Mouse (Mus musculus) lung, embryonic 14.5 days (tissue): Measurements from ENCODE around the gene Rpl38. TPM values are rescaled to one million over a fixed set of nuclear protein-coding genes. Genes with fewer than 3 reads are reported as not detected.
"Not testable (repeated sequence)": the region's sequence is repeated elsewhere in the genome, so short reads cannot be mapped to it uniquely, and the experiment has no call there.

Source experiments
- ATAC-seq: fragments of 200-750 bp; cut with Nextera tagmentation; 2 replicates; pipeline ENCODE4 v1.8.0; 2017; ENCODE audit warnings: mild to moderate bottlenecking, moderate TSS enrichment, moderate library complexity; ENCODE audit not compliant: insufficient read depth
- DNase-seq: peaks from one replicate; pipeline ENCODE4 v3.0.0-alpha.2; 2015
- H3K27ac ChIP-seq: fragments of 300-500 bp; sonication (generic); 2 replicates; pipeline ENCODE4 v1.5.1; 2014; ENCODE audit warnings: low read depth, mild to moderate bottlenecking, moderate library complexity
- H3K27me3 ChIP-seq: fragments of 300-500 bp; sonication (generic); 2 replicates; pipeline ENCODE4 v1.6.1; 2014; ENCODE audit warnings: low read length, control low read depth; ENCODE audit not compliant: insufficient read depth
- H3K36me3 ChIP-seq: fragments of 300-500 bp; sonication (generic); 2 replicates; pipeline ENCODE4 v1.6.1; 2014; ENCODE audit warnings: control low read depth; ENCODE audit not compliant: insufficient read depth
- H3K4me1 ChIP-seq: fragments of 300-500 bp; sonication (generic); 2 replicates; pipeline ENCODE4 v1.6.1; 2014; ENCODE audit warnings: antibody characterized with exemption, control low read depth; ENCODE audit not compliant: insufficient read depth
- H3K4me2 ChIP-seq: fragments of 300-500 bp; sonication (generic); 2 replicates; pipeline ENCODE4 v1.6.1; 2014; ENCODE audit warnings: mild to moderate bottlenecking
- H3K4me3 ChIP-seq: fragments of 300-500 bp; sonication (generic); 2 replicates; pipeline ENCODE4 v1.5.1; 2014; ENCODE audit warnings: low read depth, low read length
- H3K9ac ChIP-seq: fragments of 300-500 bp; sonication (generic); 2 replicates; pipeline ENCODE4 v1.6.1; 2014
- H3K9me3 ChIP-seq: fragments of 300-500 bp; sonication (generic); 2 replicates; pipeline ENCODE4 v1.6.1; 2016; ENCODE audit warnings: low read depth, low read length, control low read depth
- CTCF ChIP-seq: IDR thresholded peaks from 2 replicates; pipeline ENCODE4 v1.5.1; 2016; ENCODE audit warnings: antibody characterized with exemption, low read depth
- WGBS: fragments of 180-500 bp; shearing (Covaris S2); extraction: QIAGEN DNeasy Blood & Tissue Kit; methylation state at CpG from one replicate; pipeline ENCODE4 v1.1.7; 2014; 5-methylcytosine and 5-hydroxymethylcytosine counted together
- polyA plus RNA-seq: library from polyadenylated mRNA; unstranded; fragments of >200 nt; fragmentation: Nextera tagmentation; extraction: Ambion mirVana; gene quantifications from 2 replicates; pipeline ENCODE4 v1.2.1, GENCODE M21; 2014

Gene Rpl38
- polyA plus RNA-seq, 1 experiment from 2014 or later: 978 TPM

DNA sequence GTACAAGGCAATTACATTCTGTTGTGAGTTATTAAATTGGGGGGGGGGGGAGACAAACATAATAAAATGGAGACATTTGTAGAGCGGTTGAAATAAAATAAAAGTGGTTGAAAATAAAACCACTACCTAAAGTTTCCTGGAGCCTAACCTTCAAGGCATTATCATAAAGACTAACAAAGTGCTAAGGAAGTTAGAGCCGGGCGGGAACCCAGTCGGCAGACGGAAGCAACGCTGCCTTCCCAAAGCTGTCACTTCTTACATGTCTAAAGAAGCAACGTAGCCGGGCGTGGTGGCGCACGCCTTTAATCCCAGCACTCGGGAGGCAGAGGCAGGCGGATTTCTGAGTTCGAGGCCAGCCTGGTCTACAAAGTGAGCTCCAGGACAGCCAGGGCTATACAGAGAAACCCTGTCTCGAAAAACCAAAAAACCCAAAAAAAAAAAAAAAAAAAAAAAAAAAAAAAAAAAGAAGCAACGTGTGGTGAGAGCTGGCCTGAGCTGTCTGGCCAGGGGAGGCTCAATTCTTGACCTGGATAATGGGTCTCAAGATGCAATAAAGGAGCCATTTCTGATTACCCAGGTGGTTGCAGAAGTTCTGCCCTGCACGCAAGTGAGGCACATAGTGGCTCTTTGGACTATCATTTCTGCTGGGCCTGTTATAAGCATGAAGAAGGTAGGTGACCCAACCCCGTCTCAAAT, 940 bp upstream of the Rpl38 start:
- Histone ChIP-seq H3K27me3 (peaks cover 4% of the 10 kb centered on the region; the same call in 1 of the 2 replicates), H3K27ac (no peak overlapping the region), H3K4me3 (no peak overlapping the region), H3K4me2 (no peak overlapping the region), H3K4me1 (peaks cover 12% of the 10 kb centered on the region; the same call in 1 of the 2 replicates), H3K36me3 (peaks cover 32% of the 10 kb centered on the region), H3K9ac (no peak overlapping the region), H3K9me3 (no peaks in the 10 kb centered on the region)
- WGBS: 35% methylated on average over 15 of the region's 18 CpGs
- TF ChIP-seq CTCF: no peak
- DNase-seq (no peak), ATAC-seq (no peak)

DNA sequence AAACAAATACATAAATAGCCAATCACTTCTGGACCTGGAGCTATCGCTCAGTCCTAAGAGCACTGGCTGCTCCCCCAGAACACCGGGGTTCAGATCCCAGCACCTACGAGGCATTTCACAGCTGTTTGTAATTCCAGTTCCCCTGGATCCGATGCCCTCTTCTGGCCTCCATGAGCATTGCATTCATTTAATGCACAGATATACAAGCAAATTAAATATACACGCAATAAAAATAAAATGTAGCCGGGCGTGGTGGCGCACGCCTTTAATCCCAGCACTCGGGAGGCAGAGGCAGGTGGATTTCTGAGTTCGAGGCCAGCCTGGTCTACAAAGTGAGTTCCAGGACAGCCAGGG, 415 bp upstream of the Rpl38 start:
- Histone ChIP-seq H3K4me1 (peaks cover 12% of the 10 kb centered on the region; the same call in 1 of the 2 replicates), H3K36me3 (peaks cover 37% of the 10 kb centered on the region)
- not testable (repeated sequence) for H3K4me2 ChIP-seq, H3K9ac ChIP-seq, H3K27ac ChIP-seq, H3K9me3 ChIP-seq, H3K4me3 ChIP-seq, H3K27me3 ChIP-seq
- DNase-seq (peak; percentile 59), ATAC-seq (peak; percentile 18; the same call in 1 of the 2 replicates)
- peak; percentile 42 for TF ChIP-seq CTCF
- WGBS: 23% methylated on average over 11 of the region's 11 CpGs

DNA sequence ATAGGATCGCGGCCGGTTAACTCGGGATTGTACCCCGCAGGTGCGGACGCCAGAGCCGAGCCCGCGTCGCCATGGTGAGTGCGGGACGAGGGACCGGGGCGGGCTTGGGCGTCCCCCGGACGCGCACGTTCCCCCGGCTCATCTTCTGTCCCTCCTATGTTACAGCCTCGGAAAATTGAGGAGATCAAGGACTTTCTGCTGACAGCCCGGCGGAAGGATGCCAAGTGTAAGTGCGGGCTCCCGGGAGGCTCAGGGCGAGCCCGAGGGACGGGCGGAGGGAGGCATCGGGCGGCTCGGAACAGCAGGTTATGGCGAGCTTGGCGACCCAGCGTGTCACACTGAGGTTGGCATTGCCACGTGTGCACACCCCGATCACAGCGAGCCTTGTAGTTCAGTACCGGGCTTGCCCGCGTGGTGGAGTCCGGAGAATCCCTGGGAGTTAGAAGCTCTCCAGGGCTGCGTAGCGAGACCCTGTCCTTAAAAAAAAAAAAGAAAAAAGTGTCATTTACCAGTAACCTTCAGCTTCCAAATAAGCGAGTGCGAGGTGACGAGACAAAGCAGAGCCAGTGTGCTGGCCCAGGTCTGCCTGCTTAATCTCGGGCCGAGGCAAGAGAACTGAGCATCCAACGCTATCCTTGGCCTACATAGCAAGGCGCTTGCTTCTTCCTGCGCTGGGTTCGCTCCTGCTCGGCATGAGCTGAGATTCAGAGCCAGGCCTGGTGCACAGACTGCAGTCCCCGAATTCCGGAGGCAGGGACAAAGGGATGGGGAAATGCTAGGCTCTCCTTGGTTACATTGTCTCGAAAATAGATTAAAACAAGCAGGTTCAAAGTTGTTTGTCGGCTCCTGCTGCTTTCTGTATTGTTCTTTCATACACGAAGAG, 658 bp downstream of the Rpl38 start:
- peak; percentile 72 for ATAC-seq

DNA sequence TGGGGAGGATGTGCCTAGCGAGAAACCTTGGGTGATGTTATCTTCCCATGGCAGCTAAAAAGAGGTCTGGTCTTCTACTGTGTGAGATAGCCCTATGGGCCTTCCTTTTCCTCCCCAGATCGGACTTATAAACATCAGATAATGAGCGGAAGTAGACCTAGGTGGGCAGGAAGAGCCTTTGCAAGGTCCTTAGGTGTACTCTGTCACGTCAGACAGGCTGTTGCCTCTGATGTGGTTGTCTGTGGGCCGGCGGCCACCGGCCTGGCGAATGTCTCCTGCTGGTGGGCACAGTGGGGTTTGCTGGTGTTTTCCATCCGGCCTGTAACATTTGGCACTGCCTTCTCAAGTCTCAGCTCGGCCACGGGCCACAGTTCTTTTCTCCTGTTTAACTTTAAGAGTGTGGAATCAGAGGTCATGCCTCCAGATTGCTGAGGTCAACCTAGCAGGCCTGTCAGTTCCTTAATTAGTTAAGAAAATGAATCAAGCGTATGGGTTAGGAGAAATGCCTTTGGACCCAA, 1.4 kb downstream of the Rpl38 start:
- Histone ChIP-seq H3K27ac (peak overlapping the region; percentile 94), H3K27me3 (peaks cover 4% of the 10 kb centered on the region; the same call in 1 of the 2 replicates), H3K4me3 (peak overlapping the region; percentile 89), H3K4me1 (peaks cover 12% of the 10 kb centered on the region; the same call in 1 of the 2 replicates), H3K9ac (peak overlapping the region; percentile 91), H3K4me2 (peak overlapping the region; percentile 98), H3K9me3 (no peaks in the 10 kb centered on the region), H3K36me3 (peaks cover 46% of the 10 kb centered on the region)
- TF ChIP-seq CTCF: no peak
- DNase-seq: no peak
- ATAC-seq: no peak
- 16% methylated on average over 12 of the region's 12 CpGs for WGBS

More for the DNA sequence above, 658 bp downstream of the Rpl38 start:
- WGBS: under 1% methylated on average over 60 of the region's 60 CpGs
- peak; percentile 91 for DNase-seq
- no peaks in the 10 kb centered on the region for H3K9me3 ChIP-seq
- H3K27ac ChIP-seq: peak overlapping the region; percentile 94
- peaks cover 46% of the 10 kb centered on the region for H3K36me3 ChIP-seq
- peak; percentile 72 for TF ChIP-seq CTCF
- H3K4me2 ChIP-seq: peak overlapping the region; percentile 98
- peaks cover 12% of the 10 kb centered on the region; the same call in 1 of the 2 replicates for H3K4me1 ChIP-seq
- H3K4me3 ChIP-seq: peak overlapping the region; percentile 89
- peaks cover 4% of the 10 kb centered on the region; the same call in 1 of the 2 replicates for H3K27me3 ChIP-seq
- peak overlapping the region; percentile 91 for H3K9ac ChIP-seq

- H3K9me3 ChIP-seq: no peaks in the 10 kb centered on the region
- H3K27ac ChIP-seq: no peak overlapping the region
- H3K27me3 ChIP-seq: peaks cover 2% of the 10 kb centered on the region; the same call in 1 of the 2 replicates
- H3K4me1 ChIP-seq: peaks cover 12% of the 10 kb centered on the region; the same call in 1 of the 2 replicates
- H3K36me3 ChIP-seq: peaks cover 46% of the 10 kb centered on the region
- no peak overlapping the region for H3K4me2 ChIP-seq
- no peak overlapping the region for H3K9ac ChIP-seq
- TF ChIP-seq CTCF: no peak
- no peak overlapping the region; the same call in 1 of the 2 replicates for H3K4me3 ChIP-seq
- WGBS: 85% methylated on average over 5 of the region's 5 CpGs
- DNase-seq: no peak
- no peak for ATAC-seq
Measured at GRCm38 (mm10) chr11:114671147-114671546, 2.8 kb downstream of the Rpl38 start.

DNA sequence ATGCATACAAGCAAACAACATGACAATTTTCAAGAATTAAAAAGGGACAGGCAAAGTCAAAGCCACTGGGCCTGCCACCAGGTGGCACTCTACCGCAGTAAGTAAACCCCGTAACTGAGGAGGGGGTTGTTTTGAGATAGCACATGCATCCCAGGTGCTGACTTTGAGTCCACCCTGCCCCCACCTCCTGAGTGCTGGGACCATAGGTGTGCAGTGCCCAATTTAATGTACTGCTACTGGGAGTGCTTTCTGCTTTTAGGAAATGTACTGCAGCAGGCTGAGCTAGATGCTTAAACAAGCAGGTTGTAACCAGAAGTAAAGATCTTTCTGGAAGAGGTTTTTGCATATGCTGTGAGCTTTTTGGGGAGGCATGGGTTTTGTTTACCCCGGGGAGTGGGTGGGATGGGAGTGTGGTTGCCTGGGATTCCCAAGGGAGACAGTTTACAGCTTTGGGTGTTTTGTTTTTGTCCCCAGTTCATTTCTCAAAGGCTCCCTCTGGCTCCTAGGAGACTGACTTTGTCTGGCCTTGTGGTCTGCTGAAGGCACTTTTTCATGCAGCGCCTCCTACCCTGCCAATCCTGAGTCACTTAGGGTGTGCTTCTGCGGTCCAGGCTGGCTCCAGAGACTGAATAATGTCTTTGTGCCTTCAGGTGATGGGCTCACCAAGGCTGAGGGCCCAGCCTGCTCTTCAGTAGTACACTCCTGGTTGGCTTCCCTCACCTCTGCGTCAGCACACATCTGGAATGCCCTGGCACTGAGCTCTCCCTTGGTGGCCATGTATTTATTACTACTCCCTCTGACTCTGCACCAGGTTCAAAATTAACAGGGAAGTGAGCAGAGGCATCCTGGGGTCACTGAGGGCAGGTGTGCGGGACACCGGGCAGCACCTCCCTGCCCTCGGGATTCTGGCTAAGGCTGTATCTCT, 4.7 kb downstream of the Rpl38 start:
- Histone ChIP-seq H3K9ac (no peak overlapping the region), H3K36me3 (peaks cover 46% of the 10 kb centered on the region), H3K4me2 (no peak overlapping the region), H3K4me3 (no peak overlapping the region), H3K4me1 (peaks cover 20% of the 10 kb centered on the region; the same call in 1 of the 2 replicates), H3K9me3 (no peaks in the 10 kb centered on the region), H3K27me3 (no peaks in the 10 kb centered on the region), H3K27ac (no peak overlapping the region)
- peak; percentile 70 for DNase-seq
- WGBS: 62% methylated on average over 9 of the region's 9 CpGs
- no peak for ATAC-seq
- peak; percentile 73 for TF ChIP-seq CTCF
